Mouse (Mus musculus): Measurements from ENCODE around the gene Ptrhd1. TPM values are rescaled to one million over a fixed set of nuclear protein-coding genes. Genes with fewer than 3 reads are reported as not detected.

The Ptrhd1 gene
- polyA plus RNA-seq, 1 experiment from 2014 or later, result 5.5 TPM

- WGBS, result 91% methylated on average over 3 of the region's 3 CpGs
Measured at GRCm38 (mm10) chr12:4278978-4279755, 45.3 kb downstream of the Ptrhd1 start.

GRCm38 (mm10) chr12:4279878-4280277 lies 46.1 kb downstream of the Ptrhd1 start:
- 95% methylated on average over 3 of the region's 3 CpGs for WGBS
- Histone ChIP-seq H3K4me1 (ENCODE audit: control insufficient read depth, insufficient read depth, low read length) (no peaks in the 10 kb centered on the region), H3K4me3 (ENCODE audit: low read depth, low read length) (no peak overlapping the region), H3K9ac (ENCODE audit: low read depth, low read length) (no peak overlapping the region), H3K4me2 (ENCODE audit: low read length) (no peak overlapping the region), H3K9me3 (replicated peaks; ENCODE audit: control insufficient read depth, low read length, poor library complexity, severe bottlenecking) (no peaks in the 10 kb centered on the region), H3K27me3 (ENCODE audit: control insufficient read depth, insufficient read depth, low read depth, low read length) (no peaks in the 10 kb centered on the region), H3K36me3 (ENCODE audit: control insufficient read depth, insufficient read depth, low read length) (no peaks in the 10 kb centered on the region), H3K27ac (ENCODE audit: low read length) (no peak overlapping the region)
- ATAC-seq, result no peak

More at GRCm38 (mm10) chr12:4278978-4279755, 45.3 kb downstream of the Ptrhd1 start:
- no peak overlapping the region for H3K9ac ChIP-seq (ENCODE audit: low read depth, low read length)
- peaks cover 5% of the 10 kb centered on the region for H3K36me3 ChIP-seq (ENCODE audit: control insufficient read depth, insufficient read depth, low read length)
- no peak overlapping the region for H3K4me3 ChIP-seq (ENCODE audit: low read depth, low read length)
- no peak overlapping the region for H3K27ac ChIP-seq (ENCODE audit: low read length)
- no peak for ATAC-seq
- H3K4me1 ChIP-seq (ENCODE audit: control insufficient read depth, insufficient read depth, low read length), result no peaks in the 10 kb centered on the region
- H3K9me3 ChIP-seq (replicated peaks; ENCODE audit: control insufficient read depth, low read length, poor library complexity, severe bottlenecking), result no peaks in the 10 kb centered on the region
- no peaks in the 10 kb centered on the region for H3K27me3 ChIP-seq (ENCODE audit: control insufficient read depth, insufficient read depth, low read depth, low read length)
- no peak overlapping the region for H3K4me2 ChIP-seq (ENCODE audit: low read length)

GRCm38 (mm10) chr12:4285186-4285585 lies 51.4 kb downstream of the Ptrhd1 start:
- Histone ChIP-seq H3K4me1 (ENCODE audit: control insufficient read depth, insufficient read depth, low read length) (no peaks in the 10 kb centered on the region), H3K36me3 (ENCODE audit: control insufficient read depth, insufficient read depth, low read length) (no peaks in the 10 kb centered on the region; the same call in 1 of the 2 replicates), H3K27ac (ENCODE audit: low read length) (no peak overlapping the region), H3K9me3 (replicated peaks; ENCODE audit: control insufficient read depth, low read length, poor library complexity, severe bottlenecking) (no peaks in the 10 kb centered on the region), H3K4me3 (ENCODE audit: low read depth, low read length) (no peak overlapping the region), H3K4me2 (ENCODE audit: low read length) (no peak overlapping the region), H3K9ac (ENCODE audit: low read depth, low read length) (no peak overlapping the region), H3K27me3 (ENCODE audit: control insufficient read depth, insufficient read depth, low read depth, low read length) (no peaks in the 10 kb centered on the region)
- no peak for ATAC-seq
- WGBS, result 12% methylated on average over 3 of the region's 3 CpGs

Other genes with a start within 250 kb of the Ptrhd1 start
- 48.4 and 53.6 TPM in 2 replicates for gene Efr3b, start 195.1 kb upstream of the Ptrhd1 start, polyA plus RNA-seq (2015; fragmentation: Nextera tagmentation; extraction: Ambion mirVana)
- gene Dnajc27, start 151.4 kb upstream of the Ptrhd1 start, polyA plus RNA-seq (2015; fragmentation: Nextera tagmentation; extraction: Ambion mirVana), result 21.2 and 25.8 TPM in 2 replicates
- 13.5 and 15.5 TPM in 2 replicates for gene Adcy3, start 100.9 kb upstream of the Ptrhd1 start, polyA plus RNA-seq (2015; fragmentation: Nextera tagmentation; extraction: Ambion mirVana)
- gene Cenpo, start 267 bp downstream of the Ptrhd1 start, polyA plus RNA-seq (2015; fragmentation: Nextera tagmentation; extraction: Ambion mirVana), result 7.4 and 8.5 TPM in 2 replicates
- gene Ncoa1, start 243.2 kb downstream of the Ptrhd1 start, polyA plus RNA-seq (2015; fragmentation: Nextera tagmentation; extraction: Ambion mirVana), result 10.0 and 10.9 TPM in 2 replicates

All from midbrain, embryonic 16.5 days (tissue).